Mouse (Mus musculus) embryonic fibroblast, embryonic 13.5 days (primary cell): ENCODE results near the gene Phb.

Experiments
- CTCF ChIP-seq: IDR thresholded peaks from 2 replicates; pipeline ENCODE4 v1.5.1; 2011; ENCODE audit warnings: mild to moderate bottlenecking, control low read depth, low read length, moderate library complexity, borderline replicate concordance; ENCODE audit not compliant: insufficient read depth
- POLR2A ChIP-seq: IDR thresholded peaks from 2 replicates; pipeline ENCODE4 v1.6.1; 2011; ENCODE audit warnings: low read depth, mild to moderate bottlenecking, control low read depth, low read length, moderate library complexity

GRCm38 (mm10) chr11:95667177-95667576 lies 420 bp downstream of the Phb start:
- no peak for TF ChIP-seq CTCF
- TF ChIP-seq POLR2A: no peak
